Mouse (Mus musculus) E14TG2a.4 (cell line): Measurements from ENCODE around the gene Cldnd2.

ENCODE experiments used
- CTCF ChIP-seq: conservative IDR thresholded peaks from 2 replicates; pipeline ENCODE4 v1.5.1; 2014; ENCODE audit warnings: low read length
- NANOG ChIP-seq: IDR thresholded peaks from 2 replicates; pipeline ENCODE4 v1.6.1; 2014; ENCODE audit warnings: borderline replicate concordance, low read length, mixed read lengths
- POU5F1 ChIP-seq: IDR thresholded peaks from 2 replicates; pipeline ENCODE4 v1.6.1; 2014; ENCODE audit warnings: low read length, borderline replicate concordance

GRCm38 (mm10) chr7:43453599-43454355, 13.2 kb downstream of the Cldnd2 start:
- no peak for TF ChIP-seq CTCF
- TF ChIP-seq POU5F1 = no peak
- no peak for TF ChIP-seq NANOG
